Comparison of ENCODE assay signal across 17 mouse cellular contexts in genomic region chr6:31384794-31385193, GRCm38 (mm10).
"Had no signal": no experiment of that assay in that cellular context is flagged by ENCODE, and none has a peak within 500 bp of the region (broad histone marks: within the 10 kb centered on the region; RNA-seq: fewer than 3 reads in every experiment).

No protein-coding gene starts in this region.

- H3K4me1 ChIP-seq: neural tube, embryonic 12.5 days; stomach, embryonic 15.5 days had no signal

- H3K27ac ChIP-seq: lung, embryonic 15.5 days; macrophage; midbrain, embryonic 12.5 days; neural tube, embryonic 12.5 days; stomach, embryonic 15.5 days; stomach, postnatal 0 days had no signal

- H3K27me3 ChIP-seq: lung, embryonic 15.5 days; megakaryocyte, embryonic 14.5 days; midbrain, embryonic 12.5 days; neural tube, embryonic 12.5 days; stomach, embryonic 15.5 days had no signal

- DNase-seq: liver, postnatal 0 days; lung, adult 2 months; lung, postnatal 14 days; midbrain, embryonic 14.5 days; right cerebral cortex, postnatal 14 days; thymus, adult 2 months; thymus, postnatal 25 days; thymus, postnatal 4 days had no signal

- H3K4me3 ChIP-seq: lung, embryonic 15.5 days; megakaryocyte, embryonic 14.5 days; midbrain, embryonic 12.5 days; neural tube, embryonic 12.5 days; stomach, embryonic 15.5 days had no signal

- H3K9ac ChIP-seq: liver, postnatal 0 days; lung, embryonic 15.5 days; midbrain, embryonic 12.5 days; neural tube, embryonic 12.5 days; stomach, embryonic 15.5 days had no signal

- ATAC-seq: liver, postnatal 0 days; lung, postnatal 0 days; midbrain, embryonic 16.5 days had no signal

- H3K9me3 ChIP-seq: lung, embryonic 15.5 days; midbrain, embryonic 12.5 days; neural tube, embryonic 12.5 days; stomach, embryonic 15.5 days had no signal

- H3K36me3 ChIP-seq: lung, embryonic 15.5 days; midbrain, embryonic 12.5 days; neural tube, embryonic 12.5 days; stomach, embryonic 15.5 days had no signal

- H3K4me2 ChIP-seq: lung, embryonic 15.5 days; midbrain, embryonic 12.5 days; neural tube, embryonic 12.5 days; stomach, embryonic 15.5 days had no signal
